Mouse (Mus musculus) midbrain, postnatal 0 days (tissue): ENCODE measurements at regions not wholly inside any gene's neighbourhood (a gene's known extent, or its start where the extent isn't known, plus 50 kb on each side); places are given as distances from the start of the nearest gene placed in this dataset.

Source experiments
- ATAC-seq: fragments of 200-750 bp; cut with Nextera tagmentation; 2 replicates; pipeline ENCODE4 v1.8.0; 2017; ENCODE audit warnings: moderate number of reproducible peaks, mild to moderate bottlenecking, moderate TSS enrichment, moderate library complexity; ENCODE audit not compliant: low FRiP score
- DNase-seq: peaks from one replicate; pipeline ENCODE4 v3.0.0-alpha.2; 2015; ENCODE audit warnings: low spot score
- H3K27ac ChIP-seq: fragments of 300-500 bp; sonication (generic); 2 replicates; pipeline ENCODE4 v1.5.1; 2014; ENCODE audit warnings: low read depth, mild to moderate bottlenecking, low read length, mixed read lengths
- H3K27me3 ChIP-seq: fragments of 300-500 bp; sonication (generic); 2 replicates; pipeline ENCODE4 v1.6.1; 2014; ENCODE audit warnings: low read length, control low read depth, mixed read lengths; ENCODE audit not compliant: insufficient read depth
- H3K36me3 ChIP-seq: fragments of 300-500 bp; sonication (generic); 2 replicates; pipeline ENCODE4 v1.6.1; 2014; ENCODE audit warnings: low read length, control low read depth, mixed read lengths; ENCODE audit not compliant: insufficient read depth
- H3K4me1 ChIP-seq: fragments of 300-500 bp; sonication (generic); 2 replicates; pipeline ENCODE4 v1.6.1; 2014; ENCODE audit warnings: mild to moderate bottlenecking, control low read depth, antibody characterized with exemption, low read length, mixed read lengths; ENCODE audit not compliant: insufficient read depth
- H3K4me2 ChIP-seq: fragments of 300-500 bp; sonication (generic); 2 replicates; pipeline ENCODE4 v1.6.1; 2014; ENCODE audit warnings: low read depth, mild to moderate bottlenecking, low read length, mixed read lengths; ENCODE audit not compliant: poor library complexity, severe bottlenecking
- H3K4me3 ChIP-seq: fragments of 300-500 bp; sonication (generic); 2 replicates; pipeline ENCODE4 v1.5.1; 2014; ENCODE audit warnings: low read depth, mild to moderate bottlenecking, low read length, moderate library complexity
- H3K9ac ChIP-seq: fragments of 300-500 bp; sonication (generic); replicated peaks from 2 replicates; pipeline ENCODE4 v1.6.1; 2014; ENCODE audit warnings: mild to moderate bottlenecking, low read length, moderate library complexity, mixed read lengths; ENCODE audit not compliant: poor library complexity, severe bottlenecking
- H3K9me3 ChIP-seq: fragments of 300-500 bp; sonication (generic); 2 replicates; pipeline ENCODE4 v1.6.1; 2016; ENCODE audit warnings: low read length, control low read depth
- CTCF ChIP-seq: IDR thresholded peaks from 2 replicates; pipeline ENCODE4 v1.5.1; 2016; ENCODE audit warnings: antibody characterized with exemption, mild to moderate bottlenecking
- WGBS: fragments of 180-500 bp; shearing (Covaris S2); extraction: QIAGEN DNeasy Blood & Tissue Kit; methylation state at CpG from one replicate; pipeline ENCODE4 v1.1.7; 2014; 5-methylcytosine and 5-hydroxymethylcytosine counted together

GRCm38 (mm10) chr2:61470064-61470463 lies 108.3 kb upstream of the Tank start:
- no peaks in the 10 kb centered on the region for H3K27me3 ChIP-seq
- TF ChIP-seq CTCF, result no peak
- no peak overlapping the region for H3K9ac ChIP-seq
- no peak overlapping the region for H3K27ac ChIP-seq
- H3K4me3 ChIP-seq, result no peak overlapping the region
- no peaks in the 10 kb centered on the region for H3K9me3 ChIP-seq
- ATAC-seq, result no peak
- no peak for DNase-seq
- H3K36me3 ChIP-seq, result no peaks in the 10 kb centered on the region
- H3K4me1 ChIP-seq, result no peaks in the 10 kb centered on the region
- no peak overlapping the region for H3K4me2 ChIP-seq

- WGBS, result 33% methylated on average over 5 of the region's 5 CpGs
- Histone ChIP-seq H3K36me3 (no peaks in the 10 kb centered on the region), H3K4me1 (no peaks in the 10 kb centered on the region), H3K27ac (no peak overlapping the region), H3K9me3 (no peaks in the 10 kb centered on the region), H3K27me3 (no peaks in the 10 kb centered on the region), H3K9ac (no peak overlapping the region), H3K4me3 (no peak overlapping the region), H3K4me2 (no peak overlapping the region)
- peak; percentile 66 for TF ChIP-seq CTCF
- peak; percentile 70 for DNase-seq
- ATAC-seq, result no peak
Measured at GRCm38 (mm10) chr2:61455902-61456301, 122.5 kb upstream of the Tank start.

DNA sequence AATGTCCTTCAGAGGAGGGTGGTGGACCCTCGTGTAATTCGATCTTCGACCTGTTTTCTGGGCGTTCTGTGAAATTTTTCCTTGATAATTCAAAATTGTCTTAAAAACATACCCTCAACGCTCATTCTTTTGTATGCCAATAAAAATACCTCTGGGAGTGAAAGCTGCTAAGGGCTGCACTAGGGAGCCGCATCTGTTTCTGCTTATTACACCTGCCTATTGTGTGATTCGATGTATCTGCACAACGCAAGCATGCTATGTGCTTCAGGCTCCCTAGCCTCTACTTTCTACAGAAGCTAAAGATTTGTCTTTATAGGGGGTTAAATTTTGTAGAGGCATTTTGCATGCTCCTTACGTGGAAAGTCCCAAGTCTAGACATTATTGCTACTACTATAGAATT lies 123.7 kb upstream of the Tank start:
- Histone ChIP-seq H3K4me3 (peak overlapping the region; percentile 31; the same call in 1 of the 2 replicates), H3K4me1 (no peaks in the 10 kb centered on the region), H3K9ac (no peak overlapping the region), H3K36me3 (no peaks in the 10 kb centered on the region), H3K27me3 (no peaks in the 10 kb centered on the region), H3K27ac (no peak overlapping the region), H3K9me3 (no peaks in the 10 kb centered on the region), H3K4me2 (peak overlapping the region; percentile 43; the same call in 1 of the 2 replicates)
- DNase-seq (no peak), ATAC-seq (peak; percentile 44; the same call in 1 of the 2 replicates)
- TF ChIP-seq CTCF, result no peak
- WGBS, result 26% methylated on average over 9 of the region's 9 CpGs

DNA sequence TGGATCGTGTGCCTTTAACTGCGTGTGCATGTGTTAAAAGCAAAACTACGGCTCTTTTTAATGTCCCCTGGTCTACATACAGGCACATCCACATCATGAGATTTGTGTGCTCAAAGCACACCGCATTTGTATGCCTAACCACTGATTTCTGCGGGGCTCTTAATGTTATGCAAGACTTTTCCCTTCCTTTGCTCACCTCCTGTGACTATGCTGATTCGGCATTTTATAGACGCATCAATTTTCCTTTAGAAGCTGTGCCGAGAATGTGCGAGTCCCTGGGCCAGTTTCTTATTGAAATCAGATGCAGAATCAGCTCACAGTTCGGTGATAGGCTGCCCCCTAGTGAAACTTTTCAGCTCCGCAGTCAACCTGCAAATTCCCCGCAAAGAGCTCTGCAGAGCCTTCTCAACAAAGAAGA lies 124.1 kb upstream of the Tank start:
- 5% methylated on average over 12 of the region's 12 CpGs for WGBS
- TF ChIP-seq CTCF, result peak; percentile 90
- Histone ChIP-seq H3K9ac (no peak overlapping the region), H3K9me3 (no peaks in the 10 kb centered on the region), H3K4me1 (no peaks in the 10 kb centered on the region), H3K36me3 (no peaks in the 10 kb centered on the region), H3K27ac (no peak overlapping the region), H3K27me3 (no peaks in the 10 kb centered on the region), H3K4me2 (peak overlapping the region; percentile 43), H3K4me3 (peak overlapping the region; percentile 31)
- peak; percentile 76 for ATAC-seq
- DNase-seq, result peak; percentile 94

GRCm38 (mm10) chr2:61453490-61454281 lies 124.7 kb upstream of the Tank start:
- Histone ChIP-seq H3K27me3 (no peaks in the 10 kb centered on the region), H3K9ac (no peak overlapping the region), H3K4me1 (no peaks in the 10 kb centered on the region), H3K9me3 (no peaks in the 10 kb centered on the region), H3K27ac (no peak overlapping the region), H3K36me3 (no peaks in the 10 kb centered on the region), H3K4me3 (peak overlapping the region; percentile 31), H3K4me2 (peak overlapping the region; percentile 43)
- ATAC-seq (peak; percentile 38; the same call in 1 of the 2 replicates), DNase-seq (peak; percentile 42)
- 48% methylated on average over 14 of the region's 14 CpGs for WGBS
- TF ChIP-seq CTCF, result no peak

GRCm38 (mm10) chr2:61452581-61452980 lies 125.8 kb upstream of the Tank start:
- H3K4me3 ChIP-seq, result no peak overlapping the region
- H3K4me2 ChIP-seq, result no peak overlapping the region
- H3K36me3 ChIP-seq, result no peaks in the 10 kb centered on the region
- H3K4me1 ChIP-seq, result no peaks in the 10 kb centered on the region
- DNase-seq, result no peak
- no peak overlapping the region for H3K9ac ChIP-seq
- no peaks in the 10 kb centered on the region for H3K27me3 ChIP-seq
- H3K9me3 ChIP-seq, result no peaks in the 10 kb centered on the region
- no peak for TF ChIP-seq CTCF
- no peak overlapping the region for H3K27ac ChIP-seq
- no peak for ATAC-seq
- WGBS, result 96% methylated on average over 1 of the region's 1 CpGs
